Mouse (Mus musculus) 3T3-L1 (cell line): ENCODE measurements around the gene Clcn6.

Source experiments
- DNase-seq: peaks from one replicate; pipeline ENCODE4 v3.0.0-alpha.2; 2015; ENCODE audit warnings: low read depth, low spot score

Gene Clcn6

DNA sequence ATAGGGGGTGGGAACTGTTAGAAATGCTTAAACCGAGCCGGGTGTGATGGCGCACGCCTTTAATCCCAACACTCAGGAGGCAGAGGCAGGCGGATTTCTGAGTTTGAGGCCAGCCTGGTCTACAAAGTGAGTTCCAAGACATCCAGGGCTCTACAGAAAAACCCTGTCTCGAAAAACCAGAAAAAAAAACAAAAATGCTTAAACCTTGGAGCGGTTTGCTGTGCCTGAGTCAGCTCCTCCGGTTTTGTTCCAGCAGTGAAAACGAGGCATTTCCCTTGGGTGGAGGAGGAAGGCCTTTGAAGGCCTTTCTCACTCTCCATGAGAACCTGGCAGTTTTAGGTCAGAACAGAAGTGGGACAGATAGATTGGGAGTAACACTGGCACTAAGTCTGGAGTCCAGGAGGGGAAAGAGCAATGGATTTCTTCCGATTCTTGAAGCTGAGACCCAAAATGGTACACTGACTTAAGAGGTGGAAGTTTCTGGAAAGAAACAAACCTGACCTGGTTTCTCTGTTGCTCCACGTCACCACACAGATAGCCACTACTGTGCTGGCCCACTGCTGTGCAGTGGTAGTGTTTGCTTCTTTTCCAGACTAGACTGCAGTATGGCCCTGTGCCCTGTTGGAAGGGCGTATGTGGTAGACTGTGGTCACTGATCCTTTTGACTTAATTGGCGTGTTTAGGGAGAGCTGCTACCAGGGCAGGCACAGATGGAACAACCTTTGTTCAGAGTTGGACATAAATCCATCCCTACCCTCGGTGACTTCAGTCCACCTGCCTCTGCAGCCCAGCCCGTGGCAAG lies 1.6 kb upstream of the Clcn6 start:
- DNase-seq = peak; percentile 79

DNA sequence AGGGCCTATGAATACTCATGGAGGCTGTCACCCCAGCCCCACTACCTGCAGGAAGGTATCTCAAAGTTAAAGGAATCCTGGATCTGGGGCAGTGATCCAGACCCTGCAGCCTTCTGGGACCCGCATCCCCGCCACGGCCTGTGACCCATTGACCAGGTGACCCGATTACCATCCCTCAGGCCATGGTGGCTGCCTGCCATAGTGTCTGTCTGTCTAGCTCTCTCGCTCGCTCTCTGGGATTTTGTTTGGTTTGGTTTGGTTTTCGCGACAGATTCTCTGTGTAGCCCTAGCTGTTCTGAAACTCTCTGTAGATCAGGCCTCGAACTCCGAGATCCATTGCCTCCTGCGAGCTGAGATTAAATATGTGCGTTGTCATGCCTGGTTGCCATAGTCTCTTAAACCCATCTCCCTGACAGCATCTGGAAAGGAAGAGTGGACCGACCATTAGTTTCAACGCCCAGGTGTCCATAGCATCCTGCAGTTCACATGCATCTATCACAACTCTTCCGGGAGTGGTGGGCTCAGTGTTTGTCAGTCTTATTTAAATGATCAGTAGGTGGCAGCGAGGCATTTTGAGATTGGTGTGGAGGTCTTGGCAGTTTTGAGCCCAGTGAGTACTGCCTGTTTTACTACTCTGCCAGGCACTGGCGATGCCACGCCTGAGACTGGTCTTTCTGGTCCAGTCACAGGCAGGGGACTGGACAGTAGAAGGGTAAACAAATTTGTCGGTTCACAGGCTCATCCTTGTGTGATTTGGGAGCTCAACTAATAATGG lies 820 bp upstream of the Clcn6 start:
- DNase-seq = no peak

DNA sequence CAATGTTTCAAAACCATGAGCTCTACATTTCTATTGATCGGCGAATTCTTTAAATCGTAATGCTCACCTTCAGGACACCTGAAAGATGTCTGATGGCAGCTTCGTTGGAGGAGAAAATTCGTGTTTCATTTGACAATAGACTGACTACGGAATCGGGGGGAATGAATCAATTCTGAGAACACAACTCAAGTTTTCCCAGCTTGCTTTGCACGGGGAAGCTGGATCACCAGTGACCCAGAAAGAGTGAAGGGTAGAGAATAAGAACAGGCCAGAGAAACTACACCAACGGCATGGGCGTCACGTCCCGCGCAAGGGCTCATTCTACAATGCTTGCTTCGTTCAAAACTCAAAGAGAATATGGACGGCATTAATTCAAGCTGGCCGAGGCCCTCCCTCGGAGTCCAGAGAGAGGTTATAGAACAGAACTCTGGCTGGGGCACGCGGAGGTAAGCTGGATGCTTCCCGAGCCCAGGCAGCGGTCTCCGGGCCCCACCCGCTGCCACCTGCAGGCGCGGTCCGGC lies 482 bp downstream of the Clcn6 start:
- DNase-seq = no peak

DNA sequence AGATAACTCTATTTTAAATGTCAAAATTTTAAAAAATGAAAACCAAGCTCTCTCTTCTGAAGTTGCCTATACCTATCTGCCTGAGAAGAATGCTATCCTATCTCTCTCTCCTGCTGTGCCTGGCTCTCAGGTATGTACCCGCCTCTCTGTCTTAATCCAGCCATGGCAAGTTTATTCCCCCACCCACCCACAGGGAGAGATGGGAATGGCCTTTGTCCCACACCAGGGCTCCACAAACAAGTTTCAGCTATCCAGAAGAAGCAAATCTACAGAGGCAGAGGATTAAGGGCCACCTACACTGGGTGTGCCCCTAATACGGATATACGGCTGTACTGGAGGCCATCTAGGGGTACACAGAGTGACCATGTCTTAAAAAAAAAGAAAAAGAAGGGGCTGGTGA lies 3.2 kb downstream of the Clcn6 start:
- DNase-seq = no peak

DNA sequence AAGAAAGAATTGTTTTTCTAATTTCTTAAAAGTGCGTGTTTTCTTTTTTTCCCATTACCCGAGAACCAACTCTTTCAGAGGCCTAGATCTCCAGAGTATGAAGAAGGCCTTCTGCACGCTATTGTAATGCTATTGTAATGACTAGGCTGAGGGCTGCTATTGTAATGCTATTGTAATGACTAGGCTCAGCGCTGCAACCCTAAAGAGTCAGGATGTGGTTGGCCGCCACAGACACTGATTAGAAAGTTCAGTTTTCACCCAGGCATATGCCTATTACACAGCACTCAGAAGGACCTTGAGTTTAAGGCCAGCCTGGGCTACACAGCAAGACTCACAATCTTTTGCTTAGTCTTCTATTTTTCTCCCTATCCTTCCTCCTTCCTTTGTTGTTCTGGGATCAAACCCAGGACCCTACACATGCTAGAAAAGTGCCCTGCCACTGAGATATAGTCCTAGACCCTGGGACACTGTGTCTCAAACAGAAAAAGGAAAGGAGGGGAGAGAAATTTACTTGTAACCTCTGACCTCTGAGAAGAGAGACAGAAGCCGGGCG lies 4.7 kb downstream of the Clcn6 start:
- DNase-seq = no peak

DNA sequence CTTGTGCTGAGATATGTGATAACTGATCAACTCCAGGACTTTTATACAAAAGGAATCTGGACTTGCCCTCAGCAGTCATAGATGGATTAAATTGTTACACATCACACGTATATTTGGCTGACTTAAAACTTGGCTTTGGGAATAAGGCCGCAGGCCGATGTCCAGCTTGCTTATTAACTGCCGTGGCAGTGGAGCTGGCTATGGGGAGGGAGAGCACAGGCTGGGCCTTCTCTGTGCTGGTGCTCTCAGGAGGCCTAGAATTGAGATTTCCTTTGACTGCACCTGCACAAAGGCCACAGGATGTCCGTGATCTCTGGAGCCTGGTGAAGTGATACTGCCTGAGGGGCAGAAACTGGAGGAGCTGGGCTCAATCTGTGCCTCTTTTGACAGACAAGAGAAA lies 8.1 kb downstream of the Clcn6 start:
- DNase-seq = no peak

DNA sequence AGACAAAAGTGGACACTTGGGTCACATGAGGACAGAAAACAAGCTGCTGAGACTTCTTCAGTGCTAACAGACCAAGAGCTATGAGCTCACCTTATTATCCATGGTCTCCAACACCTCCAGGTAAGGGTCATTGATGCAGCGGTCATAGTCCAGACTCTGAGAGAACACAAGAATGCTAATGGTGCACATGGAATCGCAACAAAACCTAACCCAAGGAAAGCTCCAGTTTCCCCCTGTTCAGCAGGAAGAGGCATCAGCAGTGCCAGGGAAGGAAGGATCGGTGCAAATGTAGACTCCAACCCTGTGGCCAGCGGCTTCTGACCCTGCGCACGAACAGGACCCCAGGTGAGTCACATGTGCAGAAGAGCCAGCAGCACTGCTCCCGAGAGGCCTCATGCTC lies 9.3 kb downstream of the Clcn6 start:
- no peak for DNase-seq

DNA sequence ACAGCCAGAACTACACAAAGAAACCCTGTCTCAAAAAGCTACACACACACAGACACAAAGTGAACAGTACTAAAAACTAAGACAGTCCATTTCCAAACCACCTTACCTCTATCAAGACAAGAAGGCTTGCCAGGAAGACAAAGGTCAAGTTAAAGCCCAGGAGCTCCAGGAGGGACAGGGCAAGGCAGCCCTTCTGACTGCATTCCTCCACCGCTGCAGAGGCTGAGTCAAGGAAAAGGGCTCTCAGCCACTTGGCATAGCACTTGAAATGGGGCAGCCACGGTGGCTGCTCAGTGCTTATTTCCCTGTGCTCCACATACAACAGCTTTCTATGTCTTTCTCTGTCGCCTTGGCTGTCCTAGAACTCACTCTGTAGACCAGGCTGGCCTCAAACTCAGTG lies 14.6 kb downstream of the Clcn6 start:
- no peak for DNase-seq

DNA sequence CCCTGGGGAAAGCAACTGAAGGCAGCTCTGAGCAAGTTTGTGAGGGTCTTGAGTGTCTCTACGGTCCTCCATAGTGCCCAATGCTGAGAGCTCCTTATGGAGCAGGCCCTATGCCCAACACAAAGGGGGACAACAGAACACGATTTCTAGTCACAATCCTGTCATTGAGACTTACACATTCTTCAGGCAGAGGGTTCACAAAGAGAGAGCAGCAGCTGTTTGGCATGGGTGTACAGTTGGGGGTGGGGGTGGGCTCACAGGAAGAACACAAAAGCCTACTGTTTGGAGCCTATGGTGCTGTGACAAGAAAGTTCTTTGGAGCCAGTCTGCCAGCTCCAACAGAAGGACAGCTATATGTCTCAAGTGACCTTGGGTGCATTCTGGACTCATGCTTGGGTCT lies 20.2 kb downstream of the Clcn6 start:
- DNase-seq = no peak

DNA sequence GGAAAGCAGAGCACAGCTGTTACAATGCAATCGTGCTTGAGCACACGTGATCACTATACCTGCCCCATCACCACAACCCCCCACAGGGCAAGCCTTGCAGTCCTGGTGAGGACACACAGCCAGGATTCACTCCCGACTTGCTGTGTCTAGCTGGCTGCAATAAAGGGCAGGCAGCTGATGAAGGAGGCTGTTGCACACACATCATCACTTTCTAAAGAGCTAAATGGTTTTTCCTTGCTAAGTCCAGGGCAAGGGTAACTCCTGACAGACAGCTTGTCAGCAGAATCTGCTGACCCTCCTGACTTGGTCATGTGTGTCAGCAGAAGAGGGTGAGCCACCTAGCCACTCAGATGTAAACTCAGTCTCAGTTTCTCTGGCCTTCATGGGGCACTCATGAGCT lies 21.6 kb downstream of the Clcn6 start:
- DNase-seq = no peak

DNA sequence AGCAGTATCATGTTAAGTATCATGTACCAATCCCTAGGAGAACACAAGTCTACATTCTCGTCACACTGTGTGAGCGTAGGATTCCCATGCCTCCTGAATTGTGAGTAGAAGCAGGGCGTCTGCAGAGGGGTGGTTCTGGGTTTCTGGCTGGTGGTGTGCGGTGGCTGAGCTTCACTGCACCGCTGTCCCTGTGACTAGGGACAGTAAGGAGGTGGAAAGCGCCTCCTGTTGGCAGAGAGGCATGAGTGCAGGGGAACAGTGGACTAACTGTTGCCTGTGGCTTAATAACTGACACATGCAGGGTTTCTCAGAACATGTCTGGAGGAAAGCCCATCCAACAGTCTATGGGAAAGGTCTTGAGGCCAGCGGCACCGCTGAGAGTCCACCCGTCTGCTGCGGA lies 23.2 kb downstream of the Clcn6 start:
- DNase-seq = peak; percentile 40

DNA sequence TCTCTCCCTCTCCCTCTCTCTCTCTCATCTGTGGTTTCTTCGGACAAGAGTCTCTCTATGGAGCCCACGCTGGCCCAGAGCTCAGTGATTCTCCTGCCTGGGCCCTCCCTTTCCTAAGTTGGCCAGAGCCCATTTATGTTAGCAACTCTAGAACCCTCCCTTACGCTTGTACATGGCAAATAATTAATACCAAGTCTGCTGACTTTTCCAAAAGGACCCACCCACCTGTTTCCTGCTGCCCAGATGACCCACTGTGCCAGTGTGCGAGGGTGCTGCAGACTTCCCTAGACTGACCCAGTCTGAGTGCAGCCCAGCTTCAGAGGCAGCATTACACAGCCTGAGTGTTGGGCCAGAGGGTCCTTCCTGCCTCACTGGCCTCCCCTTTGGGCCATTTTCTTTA lies 26.4 kb downstream of the Clcn6 start:
- DNase-seq = no peak

DNA sequence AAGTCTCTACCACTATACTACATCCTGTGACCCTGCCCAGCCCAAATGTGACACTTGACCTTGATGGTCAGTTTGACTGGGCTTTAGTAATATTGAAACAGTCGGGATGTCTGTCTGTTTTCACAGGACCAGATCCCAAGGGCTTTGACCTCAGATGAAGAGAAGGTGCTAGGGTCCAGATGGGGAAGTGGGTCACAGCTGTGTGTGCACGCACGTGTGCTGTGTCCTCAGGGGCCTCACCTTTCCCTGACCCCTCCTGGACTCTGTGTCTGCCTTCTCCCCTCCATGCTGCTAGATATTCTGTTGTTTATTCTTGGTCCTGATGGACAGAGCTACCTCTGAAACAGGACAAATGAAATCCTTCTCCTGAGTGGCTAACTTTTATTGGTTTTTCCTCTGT lies 27.3 kb downstream of the Clcn6 start:
- no peak for DNase-seq

DNA sequence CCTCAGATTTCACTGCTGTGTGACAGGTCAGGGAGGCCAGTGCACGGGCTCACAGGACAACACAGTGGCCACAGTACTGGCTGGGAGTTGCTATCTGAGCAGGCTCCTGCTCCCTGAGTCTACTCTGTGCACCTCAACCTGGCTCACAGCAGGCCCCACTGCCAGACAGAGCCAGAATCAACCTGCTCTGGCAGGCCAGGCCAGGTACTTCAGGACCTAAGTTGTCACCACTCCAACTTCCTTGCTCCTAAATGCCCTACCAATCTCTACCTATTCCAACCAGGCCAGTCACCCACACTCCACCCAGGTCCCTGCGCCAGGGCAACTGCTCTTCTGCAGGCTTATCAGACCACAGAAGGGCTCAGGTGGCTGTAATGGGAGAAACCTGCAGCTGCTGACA lies 29.0 kb downstream of the Clcn6 start:
- no peak for DNase-seq

DNA sequence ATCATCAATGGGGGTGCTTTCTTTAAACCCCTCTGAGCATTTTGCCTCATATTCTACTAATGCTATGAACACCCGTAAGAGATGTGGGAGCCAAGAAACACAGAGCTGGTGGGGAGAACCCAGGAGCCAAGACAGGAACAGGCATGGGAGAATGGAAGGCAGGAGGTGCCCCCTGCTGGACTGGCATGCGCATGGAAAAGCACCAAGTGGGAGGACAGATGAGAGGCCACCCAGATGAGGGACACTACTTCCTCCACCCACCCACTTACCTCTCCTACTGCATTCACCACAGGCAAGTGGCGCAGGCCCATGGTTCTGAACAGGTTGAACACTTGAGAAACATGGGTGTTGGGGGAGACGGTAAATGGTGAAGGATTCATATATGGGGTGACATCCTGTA lies 30.2 kb downstream of the Clcn6 start:
- DNase-seq = peak; percentile 71

DNA sequence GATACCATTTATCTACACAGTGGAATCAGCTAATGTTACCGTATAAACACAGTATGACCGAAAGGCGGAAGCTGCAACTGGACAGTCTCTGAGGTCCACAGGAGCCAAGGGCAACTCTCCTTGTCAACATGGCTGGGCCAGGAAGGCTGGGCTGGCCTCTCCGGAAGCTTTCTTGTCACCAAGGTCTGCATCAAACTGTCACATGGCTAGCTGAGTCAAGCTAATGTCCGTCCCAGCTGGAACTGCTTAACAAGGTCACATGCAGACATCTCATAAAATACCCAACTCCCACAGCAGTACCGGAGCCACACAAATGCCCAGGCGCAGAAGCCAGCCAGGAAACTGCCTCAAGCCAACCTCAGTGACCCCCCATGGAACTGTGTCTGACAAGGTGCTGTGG lies 34.3 kb downstream of the Clcn6 start:
- DNase-seq = no peak

DNA sequence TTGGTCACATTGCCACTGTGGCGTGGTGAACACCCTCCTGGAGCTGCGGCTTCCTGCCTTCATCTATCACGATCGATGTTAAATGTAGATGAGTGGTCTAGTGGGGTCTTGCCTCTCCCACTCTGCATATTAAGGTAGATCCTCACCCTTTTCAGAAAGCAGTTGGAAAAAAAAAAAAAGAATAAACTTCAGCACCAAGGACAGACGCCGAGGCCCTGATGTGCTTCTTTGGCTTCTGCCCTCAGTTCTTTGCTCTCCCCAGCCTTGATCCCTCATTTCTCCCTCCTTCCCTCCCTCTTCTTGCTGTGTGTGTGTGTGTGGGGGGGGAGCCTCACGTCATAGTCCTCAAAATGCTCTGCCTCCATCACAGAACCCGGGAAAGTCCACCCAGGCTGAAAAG lies 36.8 kb downstream of the Clcn6 start:
- peak; percentile 44 for DNase-seq

DNA sequence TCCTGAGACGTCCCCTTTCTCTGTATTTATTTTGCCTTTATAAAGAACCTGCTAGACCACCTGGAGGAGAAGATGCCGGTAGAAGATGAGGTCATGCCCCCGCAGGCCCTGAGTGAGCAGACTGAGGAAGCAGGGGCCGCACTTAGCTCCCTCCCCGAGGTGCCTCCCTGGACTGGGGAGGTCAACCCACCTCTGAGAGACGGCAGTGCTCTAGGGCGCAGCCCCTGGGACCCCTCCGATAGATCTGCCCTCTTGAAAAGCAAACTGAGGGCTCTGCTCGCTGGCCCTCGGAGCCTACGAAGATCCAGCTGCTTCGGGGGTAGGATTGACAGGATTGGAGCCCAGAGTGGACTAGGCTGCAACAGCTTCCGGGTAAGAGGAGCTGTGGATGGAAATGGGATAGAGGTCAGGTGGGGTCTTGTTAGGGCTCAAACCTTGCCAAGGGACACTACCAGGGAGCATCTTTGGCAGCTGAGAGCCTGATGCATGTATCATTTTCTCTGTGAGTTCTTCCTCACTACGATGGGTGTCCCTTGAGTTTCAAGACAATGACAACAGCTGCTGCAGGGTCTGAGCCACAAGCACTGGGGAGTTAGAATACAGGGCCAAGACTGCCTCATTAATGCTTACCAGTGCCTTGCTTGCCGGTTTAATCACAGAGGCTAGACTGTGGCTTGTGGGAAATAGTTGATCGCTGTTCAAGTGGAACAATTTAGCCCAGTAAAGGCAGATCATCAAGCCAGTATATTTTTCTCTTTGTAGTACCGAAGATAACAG lies 37.4 kb downstream of the Clcn6 start:
- DNase-seq = no peak

DNA sequence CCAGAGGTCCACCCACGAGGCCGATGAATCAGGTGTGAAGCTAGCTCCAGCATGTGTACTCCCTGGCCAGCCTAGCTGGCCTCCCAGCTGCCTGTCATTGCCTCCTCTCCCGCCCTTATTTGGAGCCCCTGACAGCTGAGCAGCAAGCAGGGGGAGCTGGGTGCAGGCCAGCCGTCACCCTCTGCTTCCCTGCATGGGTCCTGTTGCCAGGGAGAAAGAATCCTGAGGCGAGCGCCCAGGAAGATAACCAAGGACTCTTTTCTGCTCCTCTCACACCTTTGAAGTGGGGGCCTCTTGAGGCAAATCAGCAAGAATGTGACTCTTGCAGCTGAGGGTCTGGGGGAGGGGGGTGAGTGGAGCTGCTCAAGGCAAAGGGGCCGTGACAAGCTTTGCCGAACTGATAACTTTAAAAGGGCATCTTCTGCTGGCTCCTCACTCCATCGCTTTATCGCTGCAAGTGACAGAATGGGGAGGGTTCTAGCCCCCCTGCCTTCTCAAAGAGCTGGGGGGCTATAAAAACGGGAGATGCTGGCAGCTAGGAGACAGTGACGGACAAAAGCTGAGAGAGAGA lies 38.3 kb downstream of the Clcn6 start, which contains the start of gene Nppa:
Nppa (plus strand) TSS at position 521 of the 571 bp plus-strand sequence.
- DNase-seq = no peak

DNA sequence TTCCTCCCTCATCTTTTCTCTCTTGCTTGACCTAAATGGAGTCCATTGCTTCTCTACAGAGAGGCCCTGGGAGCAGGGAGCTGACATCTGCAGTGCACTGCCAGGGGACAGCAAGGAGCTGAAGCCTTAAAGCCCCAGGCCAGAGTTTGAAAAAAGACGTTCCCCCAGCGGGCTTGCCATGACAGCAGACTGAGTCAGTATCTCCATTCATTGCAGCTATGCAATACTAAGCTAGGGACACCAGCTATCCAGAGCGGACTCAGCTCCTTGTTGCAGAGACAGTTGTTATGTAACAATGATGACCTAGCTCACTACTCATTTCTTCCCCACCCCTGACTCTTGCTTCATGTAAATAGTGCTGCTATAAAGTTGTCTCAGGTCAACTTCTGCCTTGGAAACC lies 43.3 kb downstream of the Clcn6 start:
- DNase-seq = peak; percentile 69

DNA sequence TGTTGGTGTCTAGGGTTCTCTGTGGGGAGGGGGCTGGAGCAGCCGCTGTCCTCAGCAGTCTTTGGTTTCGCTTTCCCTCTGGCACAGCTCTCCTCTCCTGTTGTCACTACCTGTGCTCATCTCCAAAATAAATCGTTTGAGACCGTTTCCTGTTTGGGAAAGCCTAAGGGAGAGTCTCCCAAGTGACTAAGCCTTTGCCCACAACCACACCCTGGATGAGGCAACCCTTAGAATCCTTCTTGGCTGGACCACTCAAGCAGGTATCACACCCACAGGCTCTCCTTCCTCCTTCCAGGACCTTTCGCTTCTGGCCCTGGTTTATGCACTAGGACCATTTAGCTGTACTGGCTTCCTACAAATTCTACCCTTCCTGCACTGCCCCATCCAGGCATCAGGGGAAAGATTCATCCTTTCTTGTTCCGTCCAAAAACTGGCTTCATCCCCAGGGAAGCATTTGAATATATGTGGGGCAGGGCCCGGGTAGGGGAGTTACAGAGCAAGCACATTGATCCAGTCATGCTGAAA lies 45.0 kb downstream of the Clcn6 start:
- DNase-seq = peak; percentile 78
